Mouse (Mus musculus) erythroblast, embryonic 14.5 days (primary cell): ENCODE results near the gene Mpo. TPM values are rescaled to one million over a fixed set of nuclear protein-coding genes. Genes with fewer than 3 reads are reported as not detected.

Experiments used
- H3K27me3 ChIP-seq: 2 replicates; pipeline ENCODE4 v1.6.1; 2012; ENCODE audit warnings: inconsistent platforms; ENCODE audit not compliant: control insufficient read depth
- H3K36me3 ChIP-seq: 2 replicates; pipeline ENCODE4 v1.6.1; 2012; ENCODE audit warnings: mild to moderate bottlenecking, inconsistent platforms; ENCODE audit not compliant: control insufficient read depth
- H3K4me1 ChIP-seq: 2 replicates; pipeline ENCODE4 v1.6.1; 2012; ENCODE audit warnings: inconsistent platforms; ENCODE audit not compliant: control insufficient read depth
- H3K4me3 ChIP-seq: replicated peaks from 2 replicates; pipeline ENCODE3; 2012; ENCODE audit warnings: moderate library complexity, mild to moderate bottlenecking, inconsistent platforms
- H3K9me3 ChIP-seq: 2 replicates; pipeline ENCODE4 v1.6.1; 2012; ENCODE audit warnings: low read length, inconsistent platforms, mixed read lengths; ENCODE audit not compliant: control insufficient read depth
- GATA1 ChIP-seq: IDR thresholded peaks from 2 replicates; pipeline ENCODE4 v1.6.1; 2012; ENCODE audit warnings: low read length, inconsistent platforms, mixed read lengths
- TAL1 ChIP-seq: IDR thresholded peaks from 3 replicates; pipeline ENCODE4 v1.6.1; 2012; ENCODE audit warnings: low read length, inconsistent platforms, mixed read lengths
- polyA plus RNA-seq: library from polyadenylated mRNA; stranded (reverse); fragments of >175 nt; gene quantifications from 2 replicates; pipeline ENCODE4 v1.2.3, GENCODE M21; 2012

Gene Mpo
- polyA plus RNA-seq, 1 experiment, result 3.6 TPM

DNA sequence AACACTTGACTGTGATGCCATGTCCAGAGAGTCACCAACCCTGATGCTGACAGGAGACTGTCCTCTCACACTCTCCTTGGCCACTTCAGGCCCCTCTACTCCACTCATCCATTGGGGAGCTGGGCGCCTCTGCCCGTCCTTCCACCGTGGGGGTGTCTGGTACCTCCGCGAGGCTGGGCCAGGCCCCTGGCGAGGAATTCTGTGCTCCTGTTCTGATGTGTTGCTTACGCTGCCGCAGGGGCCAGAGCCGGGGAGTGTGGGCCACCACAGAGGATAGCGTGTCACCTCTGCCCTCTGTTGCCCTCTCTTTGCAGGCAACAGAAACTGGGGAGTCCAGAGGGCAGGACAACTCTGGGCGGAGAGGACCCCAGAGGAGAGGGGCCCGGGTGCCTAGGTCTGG lies 14.5 kb upstream of the Mpo start:
- Histone ChIP-seq H3K4me3 (no peak overlapping the region), H3K27me3 (peaks cover 19% of the 10 kb centered on the region), H3K36me3 (no peaks in the 10 kb centered on the region), H3K9me3 (no peaks in the 10 kb centered on the region), H3K4me1 (peaks cover 17% of the 10 kb centered on the region)
- TF ChIP-seq TAL1 (no peak), GATA1 (no peak)

DNA sequence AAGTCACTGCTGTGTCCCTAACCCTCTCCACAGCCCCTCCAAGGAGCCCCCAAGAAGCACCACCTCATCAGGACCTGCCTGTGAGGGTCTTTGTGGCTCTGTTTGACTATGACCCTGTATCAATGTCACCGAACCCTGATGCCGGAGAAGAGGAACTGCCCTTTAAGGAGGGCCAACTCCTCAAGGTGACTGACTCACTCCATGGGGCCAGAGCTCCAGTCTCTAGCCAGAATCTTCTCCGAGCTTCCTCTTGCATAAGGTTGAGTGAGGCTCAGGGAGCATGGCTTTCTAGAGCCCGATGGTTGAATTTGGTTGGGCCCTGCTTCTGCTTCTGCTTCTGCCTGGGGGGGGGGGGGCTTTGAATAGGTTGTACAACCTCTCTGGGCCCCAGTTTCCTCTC lies 14.0 kb upstream of the Mpo start:
- no peak overlapping the region for H3K4me3 ChIP-seq
- TF ChIP-seq GATA1 (no peak), TAL1 (no peak)
- no peaks in the 10 kb centered on the region for H3K36me3 ChIP-seq
- H3K4me1 ChIP-seq, result peaks cover 17% of the 10 kb centered on the region
- H3K27me3 ChIP-seq, result peaks cover 19% of the 10 kb centered on the region
- no peaks in the 10 kb centered on the region for H3K9me3 ChIP-seq

DNA sequence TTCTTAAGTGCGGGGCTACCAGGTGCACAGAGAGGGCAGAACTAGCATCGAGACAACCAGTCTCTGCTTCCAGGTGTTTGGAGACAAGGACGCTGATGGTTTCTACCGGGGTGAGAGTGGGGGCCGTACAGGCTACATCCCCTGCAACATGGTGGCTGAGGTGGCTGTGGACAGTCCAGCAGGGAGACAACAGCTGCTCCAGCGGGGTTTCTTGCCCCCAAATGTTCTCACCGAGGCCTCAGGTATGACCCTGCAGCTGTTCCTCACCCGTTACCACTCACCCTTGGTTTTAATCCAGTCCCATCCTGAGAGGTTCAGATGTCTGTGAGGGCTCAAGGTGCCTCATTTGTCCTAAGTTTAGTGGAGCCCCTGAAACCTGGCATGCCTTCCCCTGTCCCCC lies 13.3 kb upstream of the Mpo start:
- Histone ChIP-seq H3K4me3 (no peak overlapping the region), H3K9me3 (no peaks in the 10 kb centered on the region), H3K36me3 (no peaks in the 10 kb centered on the region), H3K4me1 (peaks cover 17% of the 10 kb centered on the region), H3K27me3 (peaks cover 19% of the 10 kb centered on the region)
- TF ChIP-seq TAL1 (no peak), GATA1 (no peak)

DNA sequence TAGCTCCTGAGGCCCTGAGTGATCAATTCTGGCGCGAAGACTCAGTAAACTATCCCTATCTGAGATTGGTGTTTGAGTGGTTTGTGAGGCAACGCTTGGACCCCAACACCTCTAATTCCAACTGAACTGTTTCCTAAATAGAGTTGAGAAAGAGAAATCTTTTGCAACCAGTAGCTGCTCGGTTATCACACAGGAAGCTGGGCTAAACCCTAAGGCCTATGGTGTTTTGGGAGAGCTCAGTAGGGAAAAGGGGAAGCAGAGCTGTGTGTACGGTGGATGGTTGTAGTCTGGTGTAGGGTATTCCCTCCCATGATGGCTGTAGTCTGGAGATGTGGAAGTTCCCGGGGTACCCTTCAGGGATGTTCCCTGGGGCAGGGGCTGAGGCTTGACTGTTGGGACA lies 3.3 kb upstream of the Mpo start:
- Histone ChIP-seq H3K9me3 (no peaks in the 10 kb centered on the region), H3K27me3 (peaks cover 10% of the 10 kb centered on the region), H3K36me3 (no peaks in the 10 kb centered on the region), H3K4me3 (no peak overlapping the region), H3K4me1 (no peaks in the 10 kb centered on the region)
- TF ChIP-seq TAL1 (no peak), GATA1 (no peak)

DNA sequence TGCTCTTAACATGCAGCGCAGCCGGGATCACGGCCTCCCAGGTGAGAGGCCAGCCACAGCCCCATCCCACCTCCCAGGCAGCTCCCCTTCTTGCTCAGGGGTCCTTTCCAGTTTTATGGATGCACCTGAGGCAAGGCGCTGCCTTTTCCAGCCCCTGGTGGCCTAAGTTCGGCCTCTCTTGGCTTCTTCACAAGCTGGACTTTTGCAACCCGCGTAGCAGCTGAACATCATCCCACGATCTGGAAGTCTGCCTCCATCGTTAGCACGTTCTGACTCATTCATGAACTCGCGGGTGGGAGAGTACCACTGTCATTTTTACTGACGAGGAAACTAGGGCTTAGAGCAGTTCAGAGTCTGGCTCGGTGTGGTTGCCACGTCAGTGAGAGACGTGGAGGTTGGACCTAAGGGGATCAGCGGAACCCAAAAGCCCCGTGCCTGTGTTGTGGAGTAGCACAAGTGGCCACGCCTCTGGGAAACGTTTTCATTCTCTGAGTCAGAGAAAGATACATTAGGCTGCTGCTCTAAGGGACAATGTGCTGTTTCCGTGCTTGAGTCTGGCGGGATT lies 8.4 kb downstream of the Mpo start:
- Histone ChIP-seq H3K36me3 (no peaks in the 10 kb centered on the region), H3K9me3 (no peaks in the 10 kb centered on the region), H3K4me1 (no peaks in the 10 kb centered on the region), H3K27me3 (no peaks in the 10 kb centered on the region; the same call in 1 of the 2 replicates), H3K4me3 (no peak overlapping the region)
- TF ChIP-seq GATA1 (no peak), TAL1 (no peak)

DNA sequence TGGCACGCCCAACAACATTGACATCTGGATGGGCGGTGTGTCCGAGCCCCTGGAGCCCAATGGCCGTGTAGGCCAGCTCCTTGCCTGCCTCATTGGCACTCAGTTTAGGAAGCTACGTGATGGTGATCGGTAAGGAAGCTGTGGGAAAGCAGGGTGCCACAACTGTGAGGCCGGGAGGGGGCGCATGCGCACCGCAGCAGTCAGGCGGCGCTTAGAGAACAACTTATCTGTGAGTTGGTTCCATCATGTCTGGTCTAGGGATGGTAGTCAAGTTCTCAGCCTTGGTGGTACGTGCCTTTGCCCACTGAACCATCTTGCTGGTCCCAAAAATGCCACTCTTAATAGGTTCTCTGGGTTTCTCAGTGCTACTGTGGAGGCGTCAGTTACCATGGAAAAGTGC lies 9.2 kb downstream of the Mpo start:
- no peaks in the 10 kb centered on the region for H3K27me3 ChIP-seq
- TF ChIP-seq TAL1 (no peak), GATA1 (no peak)
- no peaks in the 10 kb centered on the region for H3K36me3 ChIP-seq
- no peak overlapping the region for H3K4me3 ChIP-seq
- H3K9me3 ChIP-seq, result no peaks in the 10 kb centered on the region
- no peaks in the 10 kb centered on the region for H3K4me1 ChIP-seq

DNA sequence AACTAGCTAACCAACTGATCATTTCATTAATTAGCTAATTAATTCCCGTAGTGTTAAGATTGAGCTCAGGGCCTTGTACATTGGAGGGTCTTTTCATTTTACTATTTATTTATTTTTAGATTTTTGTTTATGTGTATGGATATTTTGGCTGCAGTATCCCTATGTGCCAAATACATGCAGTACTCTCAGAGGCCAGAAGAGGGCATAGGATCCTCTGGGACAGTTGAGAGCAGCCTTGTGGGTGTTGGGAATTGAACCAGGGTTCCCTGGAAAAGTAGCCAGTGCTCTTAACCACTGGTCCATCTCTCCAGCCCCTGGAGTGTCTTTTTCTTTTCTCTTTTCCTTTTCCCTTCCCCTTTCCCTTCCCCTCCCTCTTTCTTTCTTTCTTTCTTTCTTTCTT lies 12.1 kb downstream of the Mpo start:
- H3K27me3 ChIP-seq, result no peaks in the 10 kb centered on the region
- H3K4me3 ChIP-seq, result no peak overlapping the region
- H3K4me1 ChIP-seq, result no peaks in the 10 kb centered on the region
- H3K36me3 ChIP-seq, result no peaks in the 10 kb centered on the region
- TF ChIP-seq GATA1, result no peak
- TF ChIP-seq TAL1, result no peak
- no peaks in the 10 kb centered on the region for H3K9me3 ChIP-seq

DNA sequence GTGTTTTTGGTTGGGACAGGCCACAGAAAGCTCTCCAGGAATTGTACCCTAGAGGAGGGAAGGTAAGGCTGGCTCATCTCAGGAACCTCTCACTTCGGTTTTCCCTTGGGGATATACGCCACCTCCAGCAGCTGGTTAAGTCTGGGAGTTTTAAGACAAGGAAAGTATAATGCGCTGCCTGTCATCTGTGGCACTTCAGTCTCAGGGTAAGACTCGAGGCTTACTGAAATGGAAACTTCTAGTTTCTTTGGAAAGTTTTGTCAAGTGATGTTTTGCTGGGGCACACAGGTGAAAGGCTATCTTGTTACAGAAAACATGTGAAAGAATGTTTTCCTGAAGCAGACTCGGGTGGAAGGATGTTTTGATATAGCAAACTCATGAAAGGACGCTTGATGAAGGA lies 14.1 kb downstream of the Mpo start:
- Histone ChIP-seq H3K36me3 (no peaks in the 10 kb centered on the region), H3K9me3 (no peaks in the 10 kb centered on the region), H3K4me1 (no peaks in the 10 kb centered on the region), H3K27me3 (no peaks in the 10 kb centered on the region; the same call in 1 of the 2 replicates), H3K4me3 (no peak overlapping the region)
- TF ChIP-seq TAL1 (no peak), GATA1 (no peak)

DNA sequence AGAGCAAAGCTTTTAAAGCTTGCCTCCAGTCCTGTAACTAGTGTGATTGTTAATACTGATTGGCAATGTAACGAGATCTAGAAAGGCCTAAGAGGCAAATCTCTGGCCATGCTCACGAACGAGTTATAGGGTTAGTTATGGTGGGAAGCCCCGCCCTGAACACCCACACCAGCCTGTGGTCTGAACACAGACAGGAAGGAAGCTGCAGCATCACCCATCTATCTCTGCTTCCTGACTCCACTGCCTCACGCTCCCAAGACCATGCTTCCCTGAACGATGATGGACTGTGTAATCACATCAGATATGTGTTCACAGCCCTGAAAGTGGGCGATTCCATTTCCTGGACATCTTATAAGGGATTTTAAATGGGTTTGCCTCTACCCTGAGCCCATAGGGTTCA lies 14.9 kb downstream of the Mpo start:
- no peak overlapping the region for H3K4me3 ChIP-seq
- no peaks in the 10 kb centered on the region for H3K9me3 ChIP-seq
- H3K36me3 ChIP-seq, result no peaks in the 10 kb centered on the region
- TF ChIP-seq TAL1 (no peak), GATA1 (no peak)
- no peaks in the 10 kb centered on the region for H3K4me1 ChIP-seq
- H3K27me3 ChIP-seq, result no peaks in the 10 kb centered on the region; the same call in 1 of the 2 replicates

DNA sequence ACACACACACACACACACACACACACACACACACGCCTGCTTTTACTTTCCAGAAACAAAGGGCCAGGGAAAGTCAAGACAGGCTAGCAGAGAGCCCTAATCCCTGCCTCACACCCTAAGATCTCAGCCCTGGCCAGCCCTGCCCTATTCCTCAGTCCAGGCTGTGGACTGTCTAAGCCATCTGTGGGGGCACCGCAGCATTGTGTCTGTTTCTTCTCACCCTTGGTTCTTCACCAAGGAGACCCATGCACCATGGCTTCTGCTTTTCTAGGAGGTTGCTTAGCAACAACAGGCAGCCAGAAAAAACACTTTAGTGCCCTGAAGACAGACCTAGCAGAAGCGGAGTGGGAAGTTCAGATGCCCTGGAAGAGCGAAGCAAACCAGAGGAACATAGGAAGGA lies 18.0 kb downstream of the Mpo start:
- no peak overlapping the region for H3K4me3 ChIP-seq
- H3K4me1 ChIP-seq, result no peaks in the 10 kb centered on the region
- H3K9me3 ChIP-seq, result no peaks in the 10 kb centered on the region
- no peaks in the 10 kb centered on the region; the same call in 1 of the 2 replicates for H3K27me3 ChIP-seq
- no peak for TF ChIP-seq TAL1
- TF ChIP-seq GATA1, result no peak
- H3K36me3 ChIP-seq, result no peaks in the 10 kb centered on the region
